Mouse (Mus musculus): ENCODE results near the gene Aldoc. TPM values are rescaled to one million over a fixed set of nuclear protein-coding genes. Genes with fewer than 3 reads are reported as not detected.

Aldoc gene
- total RNA-seq, 2 experiments from 2014 or later: 532 to 560 TPM

DNA sequence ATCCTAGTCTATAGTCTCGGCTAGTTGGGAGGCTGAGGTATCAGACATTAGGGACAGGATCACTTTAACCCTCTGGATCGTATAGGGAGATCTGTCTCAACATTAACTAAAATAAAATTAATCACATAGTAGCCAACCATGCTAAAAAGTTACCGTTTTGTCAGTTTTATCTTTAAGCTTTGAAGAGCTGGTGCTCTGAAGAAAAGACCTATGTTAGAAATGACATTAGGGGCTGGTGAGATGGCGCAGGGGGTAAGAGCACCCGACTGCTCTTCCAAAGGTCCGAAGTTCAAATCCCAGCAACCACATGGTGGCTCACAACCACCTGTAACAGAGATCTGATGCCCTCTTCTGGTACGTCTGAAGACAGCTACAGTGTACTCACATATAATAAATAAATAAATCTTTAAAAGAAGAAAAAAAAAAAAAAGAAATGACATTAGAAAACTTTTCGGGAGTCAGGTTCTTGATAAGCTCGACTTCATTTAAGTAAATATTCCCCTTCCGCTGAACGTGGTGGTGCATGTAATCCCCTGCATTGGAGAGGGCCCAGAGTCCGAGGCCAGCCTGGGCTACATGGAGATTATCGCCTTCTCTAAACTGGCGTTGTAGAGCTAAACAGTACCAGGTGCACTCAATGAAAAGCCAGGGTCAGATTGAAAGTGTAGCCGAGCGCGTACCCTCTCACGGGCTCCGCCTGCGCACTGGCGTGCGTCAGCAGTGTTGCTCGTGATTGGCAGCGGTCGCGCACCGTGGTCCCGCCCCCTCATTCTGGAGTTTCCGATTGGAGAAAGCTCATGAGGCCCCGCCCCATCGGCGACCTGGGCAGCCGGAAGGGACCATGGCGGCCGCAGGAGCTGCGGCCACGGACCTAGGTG, 5.1 kb downstream of the Aldoc start, which contains the start of gene Pigs:
Gene Pigs (plus strand): TSS at position 782 of the 878 bp plus-strand sequence.
- intact Hi-C loops (cut with DNase I): loop anchor here (1.0 to 5.0 kb wide), 2 partner anchors 27 to 66 kb away; partner anchors contain the start of genes 2610507B11Rik and Spag5
- DNase-seq (ENCODE audit: low spot score in 2 of 2): peak; percentile 94 to 96

DNA sequence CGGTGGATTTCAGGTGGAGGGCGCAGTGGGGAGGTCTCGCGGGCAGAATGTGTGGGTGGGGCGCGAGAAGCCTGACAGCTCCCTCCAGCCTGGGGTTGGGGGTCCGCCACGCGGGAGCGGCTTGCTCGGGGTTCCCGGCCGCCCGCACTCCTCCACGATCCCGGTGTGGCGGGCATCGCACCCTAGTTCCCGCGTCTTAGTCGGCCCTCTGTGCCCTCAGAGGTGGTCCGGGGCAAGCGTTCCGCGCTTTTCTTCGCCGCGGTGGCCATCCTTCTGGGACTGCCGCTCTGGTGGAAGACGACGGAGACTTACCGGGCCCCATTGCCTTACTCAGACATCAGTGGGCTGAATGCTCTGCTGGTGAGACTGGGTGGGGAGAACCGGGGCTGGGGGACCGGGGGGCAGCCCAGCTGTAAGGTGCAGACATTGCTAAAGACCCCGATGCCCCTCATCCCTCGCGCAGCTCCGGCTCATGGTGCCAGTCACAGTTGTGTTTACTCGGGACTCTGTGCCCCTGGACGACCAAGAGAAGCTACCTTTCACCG, 5.8 kb downstream of the Aldoc start:
- no peak for DNase-seq (ENCODE audit: low spot score in 2 of 2)
- intact Hi-C loops (cut with DNase I): loop anchor here (1.0 to 5.0 kb wide), 2 partner anchors 27 to 66 kb away; partner anchors contain the start of genes 2610507B11Rik and Spag5

DNA sequence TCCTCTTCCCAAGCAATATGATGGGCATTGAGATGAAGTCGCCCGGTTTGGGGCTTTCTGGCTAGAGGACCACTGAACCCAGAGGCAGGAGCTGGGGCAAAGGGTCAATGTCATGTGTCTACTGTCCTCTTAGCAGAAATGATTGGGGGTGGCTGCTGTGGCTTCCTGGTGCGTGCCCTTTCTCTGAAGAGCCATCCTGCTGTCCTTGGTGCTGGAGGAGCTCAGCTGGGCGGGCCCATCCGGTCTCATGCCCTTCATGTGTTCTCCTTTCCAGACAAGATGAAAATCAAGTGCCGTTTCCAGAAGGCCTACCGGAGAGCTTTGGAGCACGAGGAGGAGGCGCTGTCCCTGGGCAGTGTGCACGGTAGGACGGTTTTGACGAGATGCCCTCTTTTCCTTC, 9.9 kb downstream of the Aldoc start:
- intact Hi-C loops (cut with DNase I): no loop called here
- no peak for DNase-seq (ENCODE audit: low spot score in 2 of 2)

GRCm38 (mm10) chr11:78333992-78334391, 11.2 kb downstream of the Aldoc start:
- DNase-seq (ENCODE audit: low spot score in 2 of 2): no peak
- intact Hi-C loops (cut with DNase I): no loop called here

DNA sequence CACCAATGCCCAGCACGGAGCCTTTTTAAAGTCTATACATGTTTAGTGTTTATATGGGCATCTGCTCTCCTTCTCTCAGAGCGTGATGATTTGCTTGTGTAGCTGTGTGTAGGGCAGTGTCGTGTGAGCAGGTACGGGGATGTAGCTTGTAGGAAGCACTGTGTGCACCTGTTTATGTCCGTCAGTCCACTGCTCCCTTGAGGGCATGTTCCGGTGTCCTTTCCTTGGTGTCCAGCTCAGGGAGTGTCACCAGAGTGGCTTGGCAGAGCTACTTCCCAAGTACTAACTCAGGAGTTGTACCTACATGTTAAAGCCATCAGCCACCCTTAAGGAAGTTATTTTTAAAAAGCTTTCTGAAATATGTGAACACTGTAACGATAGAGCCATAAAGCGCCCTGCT, 14.3 kb downstream of the Aldoc start:
- intact Hi-C loops (cut with DNase I): no loop called here

GRCm38 (mm10) chr11:78341702-78342101, 18.9 kb downstream of the Aldoc start:
- intact Hi-C loops (cut with DNase I): loop anchor here (5.0 kb wide), 1 partner anchor 79 kb away; the partner anchor contains the start of gene 2610507B11Rik
- no peak for DNase-seq (ENCODE audit: low spot score in 2 of 2)

More for the DNA sequence above, 14.3 kb downstream of the Aldoc start:
- DNase-seq (ENCODE audit: low spot score in 2 of 2): no peak

DNA sequence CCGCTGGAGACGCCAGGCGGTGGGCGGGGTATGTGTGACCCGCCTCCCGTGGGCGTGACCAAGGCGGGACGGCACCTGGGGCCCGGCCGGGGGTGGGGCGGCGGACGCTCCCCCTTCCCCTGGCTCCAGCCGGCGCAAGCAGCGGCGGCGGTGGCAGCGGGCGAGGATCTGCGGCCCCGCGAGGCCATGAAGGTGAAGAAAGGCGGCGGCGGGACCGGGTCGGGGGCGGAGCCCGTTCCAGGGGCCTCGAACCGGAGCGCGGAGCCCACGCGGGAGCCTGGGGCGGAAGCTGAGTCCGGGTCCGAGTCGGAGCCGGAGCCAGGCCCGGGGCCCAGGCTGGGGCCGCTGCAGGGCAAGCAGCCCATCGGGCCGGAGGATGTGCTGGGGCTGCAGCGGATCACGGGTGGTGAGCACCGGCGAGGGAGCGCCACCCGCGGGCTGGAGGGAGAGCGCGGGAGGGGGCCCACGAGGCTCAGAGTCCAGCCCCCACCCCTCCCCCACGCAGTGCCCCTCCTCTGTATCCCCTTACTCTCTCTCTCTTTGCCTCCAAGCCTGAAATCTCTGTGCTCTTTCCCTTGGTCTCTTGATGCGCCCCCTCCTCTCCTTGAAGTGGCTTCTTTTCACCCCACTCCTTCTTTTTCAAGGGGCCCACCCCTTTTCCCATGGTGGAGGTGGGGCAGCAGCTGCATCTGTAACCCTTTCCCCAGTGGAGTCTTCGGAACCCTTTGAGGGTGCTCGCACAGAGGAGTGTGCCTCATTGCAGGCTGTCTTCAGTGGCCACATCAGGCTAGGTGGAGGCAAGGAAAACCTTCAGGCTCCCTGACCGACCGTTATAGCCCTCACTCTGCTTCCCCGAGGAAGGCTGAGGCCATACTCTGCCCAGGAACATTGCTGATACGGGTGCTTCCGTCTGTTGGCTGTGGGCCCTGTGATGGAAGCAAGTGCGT, 20.9 kb downstream of the Aldoc start, which contains the start of gene Unc119:
Gene Unc119 (plus strand): TSS at position 102 of the 947 bp plus-strand sequence.
- peak in 1 of 2 experiments; percentile 69 for DNase-seq (ENCODE audit: low spot score in 2 of 2)
- intact Hi-C loops (cut with DNase I): loop anchor here (5.0 kb wide), 1 partner anchor 81 kb away; the partner anchor contains the start of gene 2610507B11Rik

- no peak for DNase-seq (ENCODE audit: low spot score in 2 of 2)
- intact Hi-C loops (cut with DNase I): loop anchor here (5.0 kb wide), 1 partner anchor 82 kb away; the partner anchor contains the start of gene 2610507B11Rik
Observed at GRCm38 (mm10) chr11:78344328-78344889, 21.6 kb downstream of the Aldoc start.

DNA sequence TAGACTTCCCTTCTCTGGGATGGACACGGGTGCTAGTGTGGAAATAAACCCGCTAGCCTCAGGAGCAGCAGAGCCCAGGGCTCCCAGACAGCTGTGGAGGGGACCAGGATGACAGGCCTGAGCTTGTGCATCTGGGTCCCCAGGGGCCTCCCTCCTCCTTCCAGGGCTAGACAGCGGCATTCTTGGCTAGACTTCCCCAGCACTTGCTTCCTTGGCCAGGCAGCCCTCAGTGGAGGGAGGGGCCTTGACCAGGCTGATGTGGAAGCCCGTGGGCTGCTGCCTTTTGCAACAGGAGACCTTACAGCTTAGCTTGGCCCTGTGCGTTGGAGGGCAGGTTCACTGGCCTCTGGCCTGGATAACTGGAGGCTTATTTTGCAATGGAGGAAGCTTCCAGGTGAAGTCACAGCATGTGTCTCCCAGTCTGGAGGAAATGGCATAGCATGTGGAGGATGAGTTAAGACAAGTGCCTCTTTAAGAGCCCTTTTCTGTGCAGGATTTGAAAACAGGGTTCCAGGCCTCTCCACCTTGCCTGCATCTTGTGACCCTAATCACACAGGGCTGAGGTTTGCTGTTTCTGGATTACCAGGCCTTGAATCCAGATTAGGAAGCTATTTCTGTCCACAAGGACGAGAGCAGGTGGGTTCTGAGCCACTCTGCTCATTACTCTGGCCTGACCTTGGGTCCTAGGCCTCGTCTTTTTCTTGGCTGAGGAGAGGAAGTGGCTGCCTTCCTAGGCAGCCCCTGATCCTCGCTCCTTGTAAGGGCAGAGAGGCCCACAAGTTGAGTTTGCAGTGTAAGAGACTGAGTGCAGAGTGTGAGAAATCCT, 22.3 kb downstream of the Aldoc start:
- intact Hi-C loops (cut with DNase I): loop anchor here (5.0 kb wide), 1 partner anchor 83 kb away; the partner anchor contains the start of gene 2610507B11Rik

GRCm38 (mm10) chr11:78345801-78346200, 23.0 kb downstream of the Aldoc start:
- no peak for DNase-seq (ENCODE audit: low spot score in 2 of 2)
- intact Hi-C loops (cut with DNase I): no loop called here

More for the DNA sequence above, 22.3 kb downstream of the Aldoc start:
- no peak for DNase-seq (ENCODE audit: low spot score in 2 of 2)

- intact Hi-C loops (cut with DNase I): no loop called here
- DNase-seq (ENCODE audit: low spot score in 2 of 2): no peak
Observed at GRCm38 (mm10) chr11:78346326-78347069, 23.7 kb downstream of the Aldoc start.

- intact Hi-C loops (cut with DNase I): no loop called here
- peak; percentile 68 to 73 for DNase-seq (ENCODE audit: low spot score in 2 of 2)
Observed at GRCm38 (mm10) chr11:78347070-78347754, 24.4 kb downstream of the Aldoc start.

- intact Hi-C loops (cut with DNase I): no loop called here
Observed at GRCm38 (mm10) chr11:78347908-78348307, 25.1 kb downstream of the Aldoc start.

DNA sequence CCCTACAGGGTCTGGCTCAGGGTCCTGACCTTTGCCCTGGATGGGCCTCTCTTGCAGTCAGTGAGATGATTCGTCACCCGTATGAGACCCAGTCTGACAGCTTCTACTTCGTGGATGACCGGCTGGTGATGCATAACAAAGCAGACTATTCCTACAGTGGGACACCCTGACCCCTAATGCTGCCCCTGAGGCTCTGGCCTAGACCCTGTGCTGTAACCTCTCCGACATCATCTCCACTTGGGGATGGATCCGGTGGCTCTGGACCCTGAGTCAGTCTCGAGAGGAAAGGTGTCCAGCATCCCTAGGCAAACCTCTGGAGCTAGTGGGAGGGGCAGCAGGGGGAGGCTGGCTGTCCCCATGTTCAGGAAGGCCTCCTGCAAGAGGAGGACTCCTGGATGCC, 25.7 kb downstream of the Aldoc start:
- intact Hi-C loops (cut with DNase I): no loop called here
- no peak for DNase-seq (ENCODE audit: low spot score in 2 of 2)

More at GRCm38 (mm10) chr11:78347908-78348307, 25.1 kb downstream of the Aldoc start:
- DNase-seq (ENCODE audit: low spot score in 2 of 2): no peak

DNA sequence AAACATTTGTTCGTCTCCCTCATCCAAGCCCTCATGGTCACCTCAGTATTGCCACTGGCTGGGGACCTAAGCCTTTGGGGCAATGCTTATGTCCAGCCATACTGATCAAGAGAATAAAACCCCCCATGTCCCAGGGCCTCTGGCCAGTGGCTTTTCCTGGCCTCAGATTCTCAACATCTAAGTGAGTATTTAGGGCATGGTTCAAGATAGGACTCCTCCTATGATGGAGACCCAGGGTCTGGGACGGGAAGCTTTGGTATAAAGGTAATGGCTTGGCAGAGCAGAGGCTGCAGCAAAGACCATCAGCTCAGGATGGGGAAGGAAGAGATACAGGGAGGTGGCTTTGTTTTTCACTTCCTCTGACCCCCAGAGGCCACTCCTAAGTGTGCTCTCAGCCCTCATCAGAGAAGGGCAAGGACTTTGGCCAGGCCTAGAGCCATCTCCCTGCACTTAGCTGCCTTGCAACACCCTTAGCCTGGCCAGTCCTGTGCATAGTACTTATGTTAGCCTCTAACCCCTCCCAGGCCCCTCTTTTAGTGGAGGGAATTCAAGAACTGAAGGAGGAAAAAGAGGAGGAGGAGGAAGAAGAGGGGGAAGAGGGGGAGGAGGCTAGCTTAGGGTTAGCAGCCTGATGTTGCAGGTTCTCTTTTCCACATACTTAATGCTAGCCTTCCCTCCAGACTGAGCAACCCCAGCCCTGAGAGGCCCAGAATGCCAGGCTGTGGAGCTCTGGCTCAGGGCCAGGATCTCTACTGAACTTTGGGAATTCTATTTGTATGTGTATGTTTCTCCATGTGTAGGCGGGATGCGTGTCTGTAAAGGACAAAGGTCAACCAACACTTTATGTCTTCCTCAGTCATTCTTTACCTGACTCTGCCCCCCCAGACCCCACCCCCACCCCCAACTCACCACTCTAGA, 26.9 kb downstream of the Aldoc start:
- intact Hi-C loops (cut with DNase I): no loop called here
- DNase-seq (ENCODE audit: low spot score in 2 of 2): no peak

DNA sequence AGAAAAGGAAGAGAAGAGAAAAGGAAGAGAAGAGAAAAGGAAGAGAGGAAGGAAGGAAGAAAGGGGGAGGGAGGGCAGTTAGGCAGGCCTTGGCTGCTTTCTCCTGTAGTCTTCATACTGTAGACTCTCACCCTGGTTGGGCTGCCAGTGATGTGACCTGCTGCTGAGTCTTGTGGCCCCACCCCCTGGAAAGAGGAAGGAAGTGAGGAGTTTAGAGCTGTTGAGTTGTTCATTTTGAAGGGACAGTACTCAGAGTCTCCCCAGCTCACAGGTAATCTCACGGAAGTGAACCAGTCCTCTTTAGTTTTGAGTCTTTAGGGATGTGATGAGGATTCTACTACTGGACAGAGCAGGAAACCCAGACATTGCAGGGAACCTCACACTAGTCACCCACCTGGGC, 30.3 kb downstream of the Aldoc start:
- no peak for DNase-seq (ENCODE audit: low spot score in 2 of 2)
- intact Hi-C loops (cut with DNase I): no loop called here

Measured in left cerebral cortex, postnatal 14 days (tissue).